Mouse (Mus musculus) liver, adult 2 months (tissue): ENCODE measurements around the gene Ppm1k. TPM values are rescaled to one million over a fixed set of nuclear protein-coding genes. Genes with fewer than 3 reads are reported as not detected.
"Not testable (repeated sequence)": the region's sequence is repeated elsewhere in the genome, so short reads cannot be mapped to it uniquely, and the experiment has no call there.

Experiments used
- DNase-seq: peaks from one replicate; pipeline ENCODE4 v3.0.0-alpha.2; 2011; ENCODE audit warnings: low read depth, low spot score; ENCODE audit errors: extremely low read depth
- H3K27ac ChIP-seq: fragments of 200-500 bp; replicated peaks from 2 replicates; pipeline ENCODE4 v1.5.1; 2012; ENCODE audit warnings: low read depth, mild to moderate bottlenecking, control low read depth, inconsistent platforms, low read length; ENCODE audit not compliant: insufficient read depth
- H3K27me3 ChIP-seq: fragments of 200-500 bp; 2 replicates; pipeline ENCODE4 v1.6.1; 2012; ENCODE audit warnings: mild to moderate bottlenecking, moderate library complexity, low read length, inconsistent platforms; ENCODE audit not compliant: control insufficient read depth, insufficient read depth
- H3K36me3 ChIP-seq: fragments of 200-500 bp; 2 replicates; pipeline ENCODE4 v1.6.1; 2012; ENCODE audit warnings: low read length, inconsistent platforms; ENCODE audit not compliant: control insufficient read depth, insufficient read depth
- H3K4me1 ChIP-seq: fragments of 200-500 bp; 2 replicates; pipeline ENCODE4 v1.6.1; 2011; ENCODE audit warnings: low read length; ENCODE audit not compliant: control insufficient read depth, insufficient read depth
- H3K4me3 ChIP-seq: fragments of 200-500 bp; 2 replicates; pipeline ENCODE4 v1.5.1; 2011; ENCODE audit warnings: low read depth, mild to moderate bottlenecking, control low read depth, low read length, moderate library complexity; ENCODE audit not compliant: insufficient read depth
- H3K79me2 ChIP-seq: fragments of 200-500 bp; 2 replicates; pipeline ENCODE4 v1.6.1; 2012; ENCODE audit warnings: inconsistent platforms, mild to moderate bottlenecking, low read length, moderate library complexity; ENCODE audit not compliant: control insufficient read depth, insufficient read depth
- H3K9ac ChIP-seq: fragments of 200-500 bp; 2 replicates; pipeline ENCODE4 v1.6.1; 2012; ENCODE audit warnings: low read depth, mild to moderate bottlenecking, control low read depth, inconsistent platforms, low read length
- CTCF ChIP-seq: fragments of 200-500 bp; IDR thresholded peaks from 2 replicates; pipeline ENCODE4 v1.5.1; 2011; ENCODE audit warnings: low read depth, low read length, control low read depth
- POLR2A ChIP-seq: fragments of 200-500 bp; IDR thresholded peaks from 2 replicates; pipeline ENCODE4 v1.6.1; 2011; ENCODE audit warnings: low read length, control low read depth; ENCODE audit not compliant: insufficient read depth; ENCODE audit errors: extremely low read depth
- WGBS: fragments of 180-500 bp; shearing (Covaris S2); methylation state at CpG from one replicate; pipeline ENCODE4 v1.1.7; 2018; 5-methylcytosine and 5-hydroxymethylcytosine counted together
- polyA plus RNA-seq: library from polyadenylated mRNA; depleted of rRNA; stranded (reverse); fragments of >200 nt; gene quantifications from 2 replicates; pipeline ENCODE4 v1.2.3, GENCODE M21; 2012
- total RNA-seq: library from RNA; depleted of rRNA; stranded (reverse); fragments of >200 nt; gene quantifications from 2 replicates; pipeline ENCODE4 v1.2.3, GENCODE M21; 2014

Ppm1k gene
- total and polyA plus RNA-seq, 2 experiments: 10.4 to 148 TPM

DNA sequence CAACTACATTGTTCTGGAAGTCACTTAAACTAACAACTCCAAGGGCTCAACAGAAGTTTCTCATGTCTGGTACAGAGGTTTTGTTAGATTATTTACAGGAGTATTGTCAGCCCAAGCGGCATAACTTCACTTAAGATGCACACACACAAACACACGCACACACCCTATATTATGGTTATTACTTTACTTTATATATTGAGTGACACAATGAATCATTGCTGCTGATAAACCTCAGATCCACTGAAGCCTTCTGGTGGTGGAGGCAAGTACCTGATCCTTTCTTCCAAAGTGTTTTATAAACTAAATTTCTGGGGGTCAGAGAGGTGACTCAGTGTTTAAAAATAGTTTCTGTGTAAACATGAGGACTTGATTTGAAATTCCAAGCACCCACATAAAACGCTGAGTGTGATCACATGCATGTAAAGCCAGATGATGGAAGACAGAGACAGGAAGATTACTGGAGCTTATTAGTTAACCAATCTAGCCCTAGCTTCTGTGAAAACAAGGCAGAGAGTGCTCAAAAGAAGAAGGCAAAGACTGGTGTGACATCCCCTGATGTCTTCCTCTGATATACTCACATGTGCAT, 16.0 kb upstream of the Ppm1k start:
- Histone ChIP-seq H3K36me3 (no peaks in the 10 kb centered on the region), H3K27ac (no peak overlapping the region), H3K9ac (no peak overlapping the region), H3K4me3 (no peak overlapping the region), H3K4me1 (no peaks in the 10 kb centered on the region), H3K79me2 (no peaks in the 10 kb centered on the region), H3K27me3 (no peaks in the 10 kb centered on the region)
- DNase-seq: no peak
- no peak for TF ChIP-seq POLR2A
- TF ChIP-seq CTCF: no peak
- WGBS: 69% methylated on average over 3 of the region's 3 CpGs

DNA sequence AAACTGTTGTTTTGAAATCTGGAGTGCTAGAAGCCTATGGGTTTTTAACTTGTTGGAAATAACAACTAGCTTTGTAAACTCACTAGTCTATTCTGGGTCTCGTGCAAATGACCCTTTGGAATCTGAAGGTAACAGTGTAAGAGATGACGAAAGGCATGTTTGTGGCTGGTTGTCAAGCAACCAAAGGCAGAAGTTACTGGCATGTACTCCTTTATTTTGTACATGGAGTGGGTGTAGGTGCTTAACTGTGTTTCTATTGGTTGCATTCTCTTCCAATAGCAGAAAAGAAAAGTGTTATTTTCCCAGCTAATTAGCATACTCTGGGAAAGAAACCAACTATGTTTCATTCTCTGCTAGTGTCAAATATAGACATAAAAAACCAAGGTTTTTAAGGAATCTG, 9.6 kb upstream of the Ppm1k start:
- Histone ChIP-seq H3K27ac (no peak overlapping the region), H3K79me2 (no peaks in the 10 kb centered on the region), H3K9ac (no peak overlapping the region), H3K4me3 (no peak overlapping the region), H3K36me3 (no peaks in the 10 kb centered on the region), H3K27me3 (no peaks in the 10 kb centered on the region), H3K4me1 (peaks cover 25% of the 10 kb centered on the region)
- TF ChIP-seq POLR2A (no peak), CTCF (no peak)
- WGBS: 17% methylated on average over 2 of the region's 2 CpGs
- DNase-seq: peak; percentile 99

DNA sequence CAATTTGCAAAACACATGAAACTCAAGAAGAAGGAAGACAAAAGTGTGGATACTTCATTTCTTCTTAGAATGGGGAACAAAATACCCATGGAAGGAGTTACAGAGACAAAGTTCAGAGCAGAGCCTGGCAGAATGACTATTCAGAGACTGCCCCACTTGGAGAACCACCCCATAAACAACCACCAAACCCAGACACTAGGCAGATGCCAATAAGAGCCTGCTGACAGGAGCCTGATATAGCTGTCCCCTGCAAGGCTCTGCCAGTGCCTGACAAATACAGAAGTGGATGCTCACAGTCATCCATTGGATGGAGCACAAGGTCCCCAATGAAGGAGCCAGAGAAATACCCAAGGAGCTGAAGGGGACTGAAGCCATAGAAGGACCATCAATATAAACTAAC, 8.3 kb upstream of the Ppm1k start:
- H3K27me3 ChIP-seq, H3K79me2 ChIP-seq, DNase-seq, H3K27ac ChIP-seq, H3K9ac ChIP-seq, H3K4me3 ChIP-seq, H3K36me3 ChIP-seq: not testable (repeated sequence)
- peaks cover 26% of the 10 kb centered on the region for H3K4me1 ChIP-seq

DNA sequence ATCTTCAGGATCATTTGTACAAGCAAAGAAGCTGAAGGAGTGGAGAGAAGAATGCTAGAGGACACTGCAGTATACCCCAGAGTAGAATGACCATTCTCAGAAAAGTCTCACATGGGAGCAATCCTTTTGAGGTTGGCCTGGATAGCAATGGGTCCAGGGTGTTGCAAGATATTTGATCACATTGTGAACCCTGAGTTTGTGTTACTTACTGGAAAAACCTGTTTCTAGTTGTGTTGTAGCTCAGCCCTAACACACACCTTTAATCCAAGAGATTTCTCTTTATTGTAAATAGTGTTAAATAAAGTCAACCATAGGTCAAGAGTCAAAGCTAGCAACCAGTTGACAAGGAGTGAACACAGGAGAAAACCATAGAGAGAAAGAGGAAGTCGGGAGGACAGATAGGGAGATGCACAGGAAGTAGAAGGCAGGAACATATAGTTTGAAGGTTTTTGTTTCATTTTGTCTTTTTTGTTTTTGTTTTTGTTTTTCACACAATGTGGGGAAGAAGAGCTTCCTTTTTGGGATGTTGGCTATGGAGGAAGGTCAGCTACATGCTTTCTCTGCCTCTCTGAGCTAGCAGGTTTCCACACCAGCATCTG, 6.6 kb upstream of the Ppm1k start:
- H3K4me1 ChIP-seq: peaks cover 31% of the 10 kb centered on the region
- TF ChIP-seq POLR2A (no peak), CTCF (no peak)
- peak overlapping the region; percentile 92 for H3K27ac ChIP-seq
- no peak overlapping the region for H3K4me3 ChIP-seq
- WGBS: 69% methylated on average over 1 of the region's 1 CpGs
- H3K9ac ChIP-seq: no peak overlapping the region
- H3K79me2 ChIP-seq: no peaks in the 10 kb centered on the region
- no peaks in the 10 kb centered on the region for H3K27me3 ChIP-seq
- H3K36me3 ChIP-seq: no peaks in the 10 kb centered on the region
- DNase-seq: peak; percentile 86

DNA sequence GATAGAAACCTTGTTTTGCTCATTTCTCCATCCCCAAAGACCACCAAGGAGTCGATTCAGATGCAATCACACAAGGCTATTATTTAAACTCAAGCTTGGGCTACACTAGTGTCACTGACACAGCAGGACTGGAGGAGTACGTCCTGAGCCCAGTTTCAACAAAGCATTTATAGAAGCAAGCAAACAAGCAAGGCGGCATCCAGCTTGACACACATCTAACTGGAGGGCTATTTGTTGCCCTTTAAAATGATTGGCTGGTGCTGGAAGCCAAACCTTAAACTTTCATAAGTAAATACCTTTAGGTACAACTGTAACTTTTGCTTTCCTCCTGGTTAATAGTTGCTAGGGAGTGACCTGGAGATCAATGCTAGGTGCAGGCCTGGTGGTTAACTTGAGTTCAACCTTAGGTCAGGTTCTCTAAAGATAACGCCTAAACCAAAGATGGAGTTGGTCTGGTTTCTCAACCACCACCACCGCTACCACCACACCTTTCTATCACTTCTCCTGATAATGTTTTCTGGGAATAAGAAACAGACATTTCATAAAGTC, 5.8 kb upstream of the Ppm1k start:
- H3K4me3 ChIP-seq: no peak overlapping the region
- peak overlapping the region; percentile 92 for H3K27ac ChIP-seq
- H3K4me1 ChIP-seq: peaks cover 31% of the 10 kb centered on the region
- H3K79me2 ChIP-seq: no peaks in the 10 kb centered on the region
- DNase-seq: peak; percentile 98
- H3K27me3 ChIP-seq: no peaks in the 10 kb centered on the region
- WGBS: 28% methylated on average over 5 of the region's 5 CpGs
- no peaks in the 10 kb centered on the region for H3K36me3 ChIP-seq
- TF ChIP-seq POLR2A: no peak
- TF ChIP-seq CTCF: no peak
- H3K9ac ChIP-seq: no peak overlapping the region

DNA sequence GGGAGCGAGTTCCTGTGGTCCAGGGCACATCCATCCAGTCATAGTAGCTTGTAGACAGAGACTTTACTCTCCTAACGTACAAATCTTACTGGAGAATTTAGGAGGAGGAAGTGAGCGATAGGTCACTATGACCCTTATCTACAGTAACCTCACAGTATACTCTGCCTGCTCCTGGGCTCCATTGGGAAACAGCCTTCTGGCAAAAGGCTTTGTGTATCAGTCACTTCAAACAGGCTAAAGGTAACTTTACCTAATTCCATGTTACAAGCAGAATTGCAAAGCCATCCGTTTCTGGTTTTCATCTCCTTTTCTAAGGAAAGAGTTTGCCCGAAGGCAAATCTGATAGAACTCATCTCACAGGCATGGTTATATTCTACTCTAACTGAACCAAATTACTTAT, 2.6 kb upstream of the Ppm1k start:
- H3K9ac ChIP-seq: no peak overlapping the region
- no peaks in the 10 kb centered on the region for H3K79me2 ChIP-seq
- H3K4me3 ChIP-seq: no peak overlapping the region
- H3K36me3 ChIP-seq: no peaks in the 10 kb centered on the region
- TF ChIP-seq POLR2A (no peak), CTCF (no peak)
- 34% methylated on average over 5 of the region's 5 CpGs for WGBS
- no peaks in the 10 kb centered on the region for H3K27me3 ChIP-seq
- peak; percentile 96 for DNase-seq
- H3K27ac ChIP-seq: peak overlapping the region; percentile 76
- peaks cover 26% of the 10 kb centered on the region for H3K4me1 ChIP-seq
